Mouse (Mus musculus): ENCODE results near the gene Hras.

DNA sequence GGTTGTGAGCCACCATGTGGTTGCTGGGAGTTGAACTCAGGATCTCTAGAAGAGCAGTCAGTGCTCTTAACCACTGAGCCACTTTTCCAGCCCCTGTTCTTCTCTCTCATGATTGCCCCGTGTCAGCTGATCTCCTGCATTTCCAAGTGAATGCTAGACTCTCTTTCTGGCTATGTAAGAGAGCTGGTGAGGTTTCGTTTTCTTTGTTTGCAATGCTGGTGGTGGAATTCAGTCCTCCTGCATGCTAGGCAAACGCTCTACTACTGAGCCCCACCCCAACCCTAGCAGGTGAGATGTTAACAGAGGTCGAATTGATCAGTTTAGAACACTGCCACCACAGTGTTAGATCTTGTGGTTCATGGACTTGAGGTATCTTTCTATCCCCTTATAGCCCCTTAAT is 45.2 kb downstream of the Hras start:
- TF ChIP-seq CTCF (IDR thresholded peaks at IDR 0.05; ENCODE audit: borderline replicate concordance, insufficient read depth, low read length) (no peak), POLR2A (IDR thresholded peaks at IDR 0.05; ENCODE audit: low read depth, low read length) (no peak)
